Mouse (Mus musculus) liver, embryonic 16.5 days (tissue): Measurements from ENCODE around the gene Clcn6. TPM values are rescaled to one million over a fixed set of nuclear protein-coding genes. Genes with fewer than 3 reads are reported as not detected.
A peak's percentile ranks its signal among the peaks of the same experiment; 100 is the strongest.

Experiments
- ATAC-seq: fragments of 200-750 bp; cut with Nextera tagmentation; 2 replicates; pipeline ENCODE4 v1.8.0; 2017; ENCODE audit warnings: low read depth, mild to moderate bottlenecking, moderate number of reproducible peaks, moderate library complexity
- H3K27ac ChIP-seq: fragments of 300-500 bp; sonication (generic); 2 replicates; pipeline ENCODE4 v1.5.1; 2014; ENCODE audit warnings: mild to moderate bottlenecking, low read length
- H3K27me3 ChIP-seq: fragments of 300-500 bp; sonication (generic); 2 replicates; pipeline ENCODE4 v1.6.1; 2014; ENCODE audit warnings: low read depth, low read length, mixed read lengths; ENCODE audit not compliant: control insufficient read depth, insufficient read depth
- H3K36me3 ChIP-seq: fragments of 300-500 bp; sonication (generic); 2 replicates; pipeline ENCODE4 v1.6.1; 2014; ENCODE audit warnings: mild to moderate bottlenecking; ENCODE audit not compliant: control insufficient read depth, insufficient read depth
- H3K4me1 ChIP-seq: fragments of 300-500 bp; sonication (generic); 2 replicates; pipeline ENCODE4 v1.6.1; 2014; ENCODE audit warnings: low read depth, low read length, mixed read lengths; ENCODE audit not compliant: control insufficient read depth
- H3K4me2 ChIP-seq: fragments of 300-500 bp; sonication (generic); 2 replicates; pipeline ENCODE4 v1.6.1; 2014; ENCODE audit warnings: low read depth, low read length, mixed read lengths
- H3K4me3 ChIP-seq: fragments of 300-500 bp; sonication (generic); 2 replicates; pipeline ENCODE4 v1.5.1; 2014; ENCODE audit warnings: low read depth, mild to moderate bottlenecking, low read length
- H3K9ac ChIP-seq: fragments of 300-500 bp; sonication (generic); 2 replicates; pipeline ENCODE4 v1.6.1; 2014; ENCODE audit warnings: low read depth, low read length
- H3K9me3 ChIP-seq: fragments of 300-500 bp; sonication (generic); replicated peaks from 2 replicates; pipeline ENCODE4 v1.6.1; 2016; ENCODE audit warnings: low read length; ENCODE audit not compliant: control insufficient read depth
- WGBS: fragments of 180-500 bp; shearing (Covaris S2); extraction: QIAGEN DNeasy Blood & Tissue Kit; methylation state at CpG from one replicate; pipeline ENCODE4 v1.1.7; 2014; ENCODE audit not compliant: insufficient replicate concordance; 5-methylcytosine and 5-hydroxymethylcytosine counted together
- polyA plus RNA-seq: library from polyadenylated mRNA; unstranded; fragments of >200 nt; fragmentation: Nextera tagmentation; extraction: Ambion mirVana; gene quantifications from 2 replicates; pipeline ENCODE4 v1.2.1, GENCODE M21; 2015

Clcn6 gene
- polyA plus RNA-seq, 1 experiment from 2014 or later = 1.8 TPM

- Histone ChIP-seq H3K36me3 (0 out of 2 replicates have a peak, but pooled peaks cover 4% of the 10 kb centered on the region), H3K9me3 (no peaks in the 10 kb centered on the region), H3K4me1 (peaks cover 38% of the 10 kb centered on the region), H3K4me3 (no peak overlapping the region), H3K27ac (peak overlapping the region; percentile 64), H3K9ac (0 out of 2 replicates have a peak overlapping the region, but pooled peaks have one; percentile 4), H3K27me3 (no peaks in the 10 kb centered on the region), H3K4me2 (peak overlapping the region; percentile 24)
- peak; percentile 51 for ATAC-seq
- 25% methylated on average over 12 of the region's 12 CpGs for WGBS
Observed at GRCm38 (mm10) chr4:148082257-148083044, 43.8 kb upstream of the Clcn6 start.

- H3K4me2 ChIP-seq = no peak overlapping the region
- H3K9ac ChIP-seq = no peak overlapping the region
- H3K4me3 ChIP-seq = no peak overlapping the region
- H3K36me3 ChIP-seq = 0 out of 2 replicates have a peak, but pooled peaks cover 4% of the 10 kb centered on the region
- no peaks in the 10 kb centered on the region for H3K9me3 ChIP-seq
- H3K4me1 ChIP-seq = peaks cover 31% of the 10 kb centered on the region
- H3K27ac ChIP-seq = no peak overlapping the region
- WGBS = 86% methylated on average over 10 of the region's 10 CpGs
- ATAC-seq = no peak
- H3K27me3 ChIP-seq = no peaks in the 10 kb centered on the region
Observed at GRCm38 (mm10) chr4:148081201-148081600, 42.6 kb upstream of the Clcn6 start.

- H3K4me1 ChIP-seq = peaks cover 31% of the 10 kb centered on the region
- WGBS = 74% methylated on average over 1 of the region's 1 CpGs
Observed at GRCm38 (mm10) chr4:148080597-148080973, 42.0 kb upstream of the Clcn6 start.

GRCm38 (mm10) chr4:148079944-148080596, 41.4 kb upstream of the Clcn6 start:
- Histone ChIP-seq H3K4me3 (no peak overlapping the region), H3K4me1 (peaks cover 29% of the 10 kb centered on the region), H3K4me2 (no peak overlapping the region), H3K36me3 (0 out of 2 replicates have a peak, but pooled peaks cover 4% of the 10 kb centered on the region), H3K9ac (no peak overlapping the region), H3K9me3 (no peaks in the 10 kb centered on the region), H3K27me3 (no peaks in the 10 kb centered on the region), H3K27ac (no peak overlapping the region)
- ATAC-seq = no peak
- 72% methylated on average over 8 of the region's 8 CpGs for WGBS

More at GRCm38 (mm10) chr4:148080597-148080973, 42.0 kb upstream of the Clcn6 start:
- ATAC-seq = no peak
- H3K9ac ChIP-seq = no peak overlapping the region
- H3K4me2 ChIP-seq = no peak overlapping the region
- H3K36me3 ChIP-seq = 0 out of 2 replicates have a peak, but pooled peaks cover 4% of the 10 kb centered on the region
- H3K4me3 ChIP-seq = no peak overlapping the region
- no peak overlapping the region for H3K27ac ChIP-seq
- H3K27me3 ChIP-seq = no peaks in the 10 kb centered on the region
- no peaks in the 10 kb centered on the region for H3K9me3 ChIP-seq

- Histone ChIP-seq H3K4me3 (no peak overlapping the region), H3K4me2 (no peak overlapping the region), H3K4me1 (peaks cover 26% of the 10 kb centered on the region), H3K9me3 (no peaks in the 10 kb centered on the region), H3K27me3 (no peaks in the 10 kb centered on the region), H3K36me3 (0 out of 2 replicates have a peak, but pooled peaks cover 4% of the 10 kb centered on the region), H3K9ac (no peak overlapping the region), H3K27ac (no peak overlapping the region)
- 63% methylated on average over 6 of the region's 6 CpGs for WGBS
- no peak for ATAC-seq
Observed at GRCm38 (mm10) chr4:148079212-148079611, 40.6 kb upstream of the Clcn6 start.

GRCm38 (mm10) chr4:148075881-148076280, 37.3 kb upstream of the Clcn6 start:
- H3K4me3 ChIP-seq = no peak overlapping the region
- H3K9ac ChIP-seq = no peak overlapping the region
- H3K9me3 ChIP-seq = no peaks in the 10 kb centered on the region
- peaks cover 5% of the 10 kb centered on the region for H3K4me1 ChIP-seq
- no peaks in the 10 kb centered on the region for H3K36me3 ChIP-seq
- H3K4me2 ChIP-seq = no peak overlapping the region
- WGBS = 64% methylated on average over 6 of the region's 6 CpGs
- H3K27me3 ChIP-seq = no peaks in the 10 kb centered on the region
- no peak overlapping the region for H3K27ac ChIP-seq
- ATAC-seq = no peak

GRCm38 (mm10) chr4:148075259-148075658, 36.6 kb upstream of the Clcn6 start:
- Histone ChIP-seq H3K4me3 (peak overlapping the region; percentile 43), H3K4me1 (peaks cover 5% of the 10 kb centered on the region), H3K9me3 (no peaks in the 10 kb centered on the region), H3K27ac (no peak overlapping the region), H3K27me3 (no peaks in the 10 kb centered on the region), H3K9ac (peak overlapping the region; percentile 19), H3K4me2 (peak overlapping the region; percentile 58), H3K36me3 (no peaks in the 10 kb centered on the region)
- 29% methylated on average over 21 of the region's 21 CpGs for WGBS
- peak; percentile 65 for ATAC-seq

GRCm38 (mm10) chr4:148074521-148075189, 36.0 kb upstream of the Clcn6 start:
- no peak for ATAC-seq
- Histone ChIP-seq H3K4me3 (peak overlapping the region; percentile 43), H3K9me3 (no peaks in the 10 kb centered on the region), H3K9ac (peak overlapping the region; percentile 19), H3K27ac (no peak overlapping the region), H3K4me2 (peak overlapping the region; percentile 58), H3K4me1 (peaks cover 5% of the 10 kb centered on the region), H3K27me3 (no peaks in the 10 kb centered on the region), H3K36me3 (no peaks in the 10 kb centered on the region)
- 40% methylated on average over 17 of the region's 17 CpGs for WGBS
